Mouse (Mus musculus) lung, adult 10 weeks (tissue): ENCODE measurements around the gene Men1. TPM values are rescaled to one million over a fixed set of nuclear protein-coding genes. Genes with fewer than 3 reads are reported as not detected.

ENCODE experiments used
- polyA plus RNA-seq: library from polyadenylated mRNA; stranded (reverse); fragments of 350-450 nt; fragmentation: Illumina TruSeq; extraction: RNeasy Lipid Tissue Mini Kit (QIAGEN cat#74804); gene quantifications from one replicate; pipeline ENCODE4 v1.2.3, GENCODE M21; 2014; ENCODE audit warnings: low read depth, low replicate concordance; ENCODE audit not compliant: insufficient read depth

Men1 gene
- polyA plus RNA-seq: 16.7 TPM

GRCm38 (mm10) chr19:6334673-6335457 lies at the start of gene Men1:
TSS of gene Men1 (plus strand) at chr19:6334979.

GRCm38 (mm10) chr19:6306137-6306551 lies 28.6 kb upstream of the Men1 start, which contains the start of gene Cdc42bpg:
TSS of gene Cdc42bpg (plus strand) at chr19:6306456.

GRCm38 (mm10) chr19:6340524-6341452 lies 6.0 kb downstream of the Men1 start, which contains the start of gene Map4k2:
TSS of gene Map4k2 (plus strand) at chr19:6341135.

GRCm38 (mm10) chr19:6363411-6364240 lies 28.8 kb downstream of the Men1 start, which contains the start of gene Sf1:
TSS of gene Sf1 (plus strand) at chr19:6363690.

GRCm38 (mm10) chr19:6384128-6384527 lies 49.3 kb downstream of the Men1 start, which contains the start of gene Pygm:
TSS of gene Pygm (plus strand) at chr19:6384399.

Other genes starting within 250 kb of the Men1 start
- gene Cdca5, start 250.0 kb upstream of the Men1 start, polyA plus RNA-seq: 0.73 TPM
- gene AC131692.1, start 240.6 kb upstream of the Men1 start, polyA plus RNA-seq: not detected
- not detected for gene Naaladl1, start 229.2 kb upstream of the Men1 start, polyA plus RNA-seq
- gene Sac3d1, start 216.3 kb upstream of the Men1 start, polyA plus RNA-seq: 9.6 TPM
- gene Snx15, start 206.7 kb upstream of the Men1 start, polyA plus RNA-seq: 19.4 TPM
- gene Batf2, start 194.0 kb upstream of the Men1 start, polyA plus RNA-seq: 4.7 TPM
- gene Arl2, start 193.4 kb upstream of the Men1 start, polyA plus RNA-seq: 47.3 TPM
- gene Majin, start 150.6 kb upstream of the Men1 start, polyA plus RNA-seq: 0.18 TPM
- gene Gpha2, start 108.6 kb upstream of the Men1 start, polyA plus RNA-seq: 0.64 TPM
- gene Ppp2r5b, start 99.1 kb upstream of the Men1 start, polyA plus RNA-seq: 22.8 TPM
- gene Atg2a, start 93.3 kb upstream of the Men1 start, polyA plus RNA-seq: 6.0 TPM
- 75.5 TPM for gene Ehd1, start 58.3 kb upstream of the Men1 start, polyA plus RNA-seq
- 44.0 TPM for gene Cdc42bpg, start 28.5 kb upstream of the Men1 start, polyA plus RNA-seq
- gene Map4k2, start 6.2 kb downstream of the Men1 start, polyA plus RNA-seq: 49.4 TPM
- 58.0 TPM for gene Sf1, start 28.7 kb downstream of the Men1 start, polyA plus RNA-seq
- gene Pygm, start 49.4 kb downstream of the Men1 start, polyA plus RNA-seq: 19.5 TPM
- 83.3 TPM for gene Rasgrp2, start 64.4 kb downstream of the Men1 start, polyA plus RNA-seq
- 4.0 TPM for gene Nrxn2, start 83.8 kb downstream of the Men1 start, polyA plus RNA-seq
- 0.40 TPM for gene Slc22a12, start 208.1 kb downstream of the Men1 start, polyA plus RNA-seq